Mouse (Mus musculus) heart, adult 2 months (tissue): Measurements from ENCODE around the gene Krtdap. TPM values are rescaled to one million over a fixed set of nuclear protein-coding genes. Genes with fewer than 3 reads are reported as not detected.

Source experiments
- DNase-seq, 2 experiments: peaks; one replicate each; pipeline ENCODE4 v3.0.0; 2021
- H3K27ac ChIP-seq: fragments of 200-600 bp; 2 replicates; pipeline ENCODE4 v1.8.1; 2022
- H3K27me3 ChIP-seq: fragments of 200-500 bp; 2 replicates; pipeline ENCODE4 v1.6.1; 2012; ENCODE audit warnings: mild to moderate bottlenecking, low read length, inconsistent platforms, mixed read lengths; ENCODE audit not compliant: control insufficient read depth, insufficient read depth
- H3K36me3 ChIP-seq: fragments of 200-500 bp; 2 replicates; pipeline ENCODE4 v1.6.1; 2012; ENCODE audit warnings: low read length, inconsistent platforms; ENCODE audit not compliant: control insufficient read depth, insufficient read depth
- H3K4me1 ChIP-seq: fragments of 200-500 bp; 2 replicates; pipeline ENCODE4 v1.6.1; 2011; ENCODE audit warnings: low read length; ENCODE audit not compliant: control insufficient read depth, insufficient read depth
- H3K4me3 ChIP-seq: fragments of 200-600 bp; 2 replicates; pipeline ENCODE4 v1.8.1; 2022
- H3K79me2 ChIP-seq: fragments of 200-500 bp; replicated peaks from 2 replicates; pipeline ENCODE4 v1.6.1; 2012; ENCODE audit warnings: mild to moderate bottlenecking, inconsistent platforms, low read length, moderate library complexity, mixed read lengths; ENCODE audit not compliant: control insufficient read depth, insufficient read depth
- H3K9ac ChIP-seq: fragments of 200-500 bp; 2 replicates; pipeline ENCODE4 v1.6.1; 2012; ENCODE audit warnings: low read depth, mild to moderate bottlenecking, control low read depth, inconsistent platforms, low read length, mixed read lengths
- CTCF ChIP-seq: fragments of 200-600 bp; IDR thresholded peaks from 2 replicates; pipeline ENCODE4 v1.8.1; 2022; ENCODE audit warnings: antibody characterized with exemption, mild to moderate bottlenecking, moderate library complexity
- EP300 ChIP-seq: fragments of 200-500 bp; IDR thresholded peaks from 2 replicates; pipeline ENCODE4 v1.6.1; 2011; ENCODE audit warnings: low read depth, low read length, control low read depth; ENCODE audit not compliant: insufficient read depth
- WGBS: fragments of 180-500 bp; shearing (Covaris S2); methylation state at CpG from one replicate; pipeline ENCODE4 v1.1.7; 2018; 5-methylcytosine and 5-hydroxymethylcytosine counted together
- intact Hi-C: fragments of 180-260 bp; cut with DNase I; formaldehyde crosslinking; loops from one replicate; pipeline ENCODE4 v1.15.1; 2025
- polyA plus RNA-seq: library from polyadenylated mRNA; depleted of rRNA; stranded (reverse); fragments of >200 nt; gene quantifications from 2 replicates; pipeline ENCODE4 v1.2.3, GENCODE M21; 2012; rRNA removed
- total RNA-seq, 2 experiments: library from RNA; stranded (reverse); gene quantifications; 2 replicates each; pipeline ENCODE4 v1.2.3; 2021

The Krtdap gene
- total and polyA plus RNA-seq, 3 experiments = not detected

GRCm38 (mm10) chr7:30840306-30840705 lies 52.6 kb downstream of the Krtdap start:
- Histone ChIP-seq H3K9ac (no peak overlapping the region), H3K4me1 (no peaks in the 10 kb centered on the region), H3K79me2 (no peaks in the 10 kb centered on the region), H3K27me3 (0 out of 2 replicates have a peak, but pooled peaks cover 1% of the 10 kb centered on the region), H3K4me3 (no peak overlapping the region), H3K36me3 (no peaks in the 10 kb centered on the region), H3K27ac (no peak overlapping the region)
- WGBS = 45% methylated on average over 3 of the region's 3 CpGs
- intact Hi-C loops = no loop called here
- TF ChIP-seq EP300 (no peak), CTCF (no peak)
- no peak for DNase-seq

Other genes starting within 250 kb of the Krtdap start
Only the 30 nearest of the 31 such genes appear.
- gene Proser3, start 235.6 kb upstream of the Krtdap start, total RNA-seq = 1 to 10 TPM; 2.5 to 6.3 TPM
- 5.6 and 5.8 TPM in 2 replicates for gene Proser3, start 235.6 kb upstream of the Krtdap start, polyA plus RNA-seq
- 10 to 100 TPM; 13.7 to 16.0 TPM for gene Lin37, start 228.1 kb upstream of the Krtdap start, total RNA-seq
- 16.2 and 20.0 TPM in 2 replicates for gene Lin37, start 228.1 kb upstream of the Krtdap start, polyA plus RNA-seq
- 10 to 100 TPM; 56.0 to 67.9 TPM for gene U2af1l4, start 224.6 kb upstream of the Krtdap start, total RNA-seq
- gene U2af1l4, start 224.6 kb upstream of the Krtdap start, polyA plus RNA-seq = 61.3 and 71.4 TPM in 2 replicates
- 1 to 10 TPM; 1.1 to 1.9 TPM for gene Gm49396, start 224.6 kb upstream of the Krtdap start, total RNA-seq
- 1.6 and 3.1 TPM in 2 replicates for gene Gm49396, start 224.6 kb upstream of the Krtdap start, polyA plus RNA-seq
- 10 to 100 TPM; 75.6 to 85.7 TPM for gene Psenen, start 224.3 kb upstream of the Krtdap start, total RNA-seq
- gene Psenen, start 224.3 kb upstream of the Krtdap start, polyA plus RNA-seq = 109 and 124 TPM in 2 replicates
- gene Igflr1, start 222.5 kb upstream of the Krtdap start, total RNA-seq = under 1 TPM; 0.23 to 0.75 TPM
- gene Igflr1, start 222.5 kb upstream of the Krtdap start, polyA plus RNA-seq = 1.2 and 3.7 TPM in 2 replicates
- 10 to 100 TPM; 15.6 to 15.9 TPM for gene Kmt2b, start 199.2 kb upstream of the Krtdap start, total RNA-seq
- 25.6 and 28.3 TPM in 2 replicates for gene Kmt2b, start 199.2 kb upstream of the Krtdap start, polyA plus RNA-seq
- under 1 TPM in 1 of 2 experiments, not detected in 1; 0.11 TPM for gene Zbtb32, start 189.0 kb upstream of the Krtdap start, total RNA-seq
- 0.20 and 0.64 TPM in 2 replicates for gene Zbtb32, start 189.0 kb upstream of the Krtdap start, polyA plus RNA-seq
- gene Upk1a, start 175.0 kb upstream of the Krtdap start, total RNA-seq = under 1 TPM in 1 of 2 experiments, not detected in 1; 0.36 TPM
- gene Upk1a, start 175.0 kb upstream of the Krtdap start, polyA plus RNA-seq = 2.8 and 4.8 TPM in 2 replicates
- 1,000 to 10,000 TPM; 4,061 to 4,696 TPM for gene Cox6b1, start 161.7 kb upstream of the Krtdap start, total RNA-seq
- 1,860 and 2,330 TPM in 2 replicates for gene Cox6b1, start 161.7 kb upstream of the Krtdap start, polyA plus RNA-seq
- gene Etv2, start 152.0 kb upstream of the Krtdap start, total RNA-seq = not detected
- not detected in 2 replicates for gene Etv2, start 152.0 kb upstream of the Krtdap start, polyA plus RNA-seq
- 10 to 100 TPM; 47.7 to 51.3 TPM for gene Rbm42, start 137.6 kb upstream of the Krtdap start, total RNA-seq
- gene Rbm42, start 137.6 kb upstream of the Krtdap start, polyA plus RNA-seq = 25.8 and 29.1 TPM in 2 replicates
- 1 to 10 TPM; 3.3 to 3.9 TPM for gene Haus5, start 122.9 kb upstream of the Krtdap start, total RNA-seq
- 3.7 and 4.9 TPM in 2 replicates for gene Haus5, start 122.9 kb upstream of the Krtdap start, polyA plus RNA-seq
- gene Pmis2, start 116.3 kb upstream of the Krtdap start, total RNA-seq = under 1 TPM in 1 of 2 experiments, not detected in 1; 0.52 TPM
- not detected in 2 replicates for gene Pmis2, start 116.3 kb upstream of the Krtdap start, polyA plus RNA-seq
- not detected for gene 2200002J24Rik, start 89.0 kb upstream of the Krtdap start, total RNA-seq
- gene 2200002J24Rik, start 89.0 kb upstream of the Krtdap start, polyA plus RNA-seq = 0.35 TPM in 1 of 2 replicates, not detected in the other
- under 1 TPM; 0.10 to 0.32 TPM for gene Atp4a, start 75.7 kb upstream of the Krtdap start, total RNA-seq
- not detected in 2 replicates for gene Atp4a, start 75.7 kb upstream of the Krtdap start, polyA plus RNA-seq
- gene Tmem147, start 58.4 kb upstream of the Krtdap start, total RNA-seq = 100 to 1,000 TPM; 219 to 241 TPM
- 293 and 357 TPM in 2 replicates for gene Tmem147, start 58.4 kb upstream of the Krtdap start, polyA plus RNA-seq
- gene Gapdhs, start 44.2 kb upstream of the Krtdap start, total RNA-seq = not detected
- gene Gapdhs, start 44.2 kb upstream of the Krtdap start, polyA plus RNA-seq = 1.1 and 1.7 TPM in 2 replicates
- 1 to 10 TPM; 1.8 to 2.3 TPM for gene Sbsn, start 36.4 kb upstream of the Krtdap start, total RNA-seq
- gene Sbsn, start 36.4 kb upstream of the Krtdap start, polyA plus RNA-seq = 1.6 and 1.7 TPM in 2 replicates
- gene Dmkn, start 24.1 kb upstream of the Krtdap start, total RNA-seq = 1 to 10 TPM in 1 of 2 experiments, under 1 TPM in 1; 0.84 to 1.6 TPM
- gene Dmkn, start 24.1 kb upstream of the Krtdap start, polyA plus RNA-seq = 7.2 and 8.8 TPM in 2 replicates
- gene Ffar2, start 35.9 kb downstream of the Krtdap start, total RNA-seq = not detected
- 0.18 and 0.61 TPM in 2 replicates for gene Ffar2, start 35.9 kb downstream of the Krtdap start, polyA plus RNA-seq
- not detected for gene Ffar3, start 68.3 kb downstream of the Krtdap start, total RNA-seq
- not detected in 2 replicates for gene Ffar3, start 68.3 kb downstream of the Krtdap start, polyA plus RNA-seq
- gene Ffar1, start 73.7 kb downstream of the Krtdap start, total RNA-seq = not detected
- 0.20 TPM in 1 of 2 replicates, not detected in the other for gene Ffar1, start 73.7 kb downstream of the Krtdap start, polyA plus RNA-seq
- 1 to 10 TPM in 1 of 2 experiments, under 1 TPM in 1; 0.57 to 1.3 TPM for gene Cd22, start 92.4 kb downstream of the Krtdap start, total RNA-seq
- gene Cd22, start 92.4 kb downstream of the Krtdap start, polyA plus RNA-seq = 1.1 and 8.1 TPM in 2 replicates
- gene Mag, start 127.0 kb downstream of the Krtdap start, total RNA-seq = not detected
- gene Mag, start 127.0 kb downstream of the Krtdap start, polyA plus RNA-seq = 0.27 and 0.32 TPM in 2 replicates
- 1 to 10 TPM; 2.8 to 4.5 TPM for gene Hamp2, start 136.8 kb downstream of the Krtdap start, total RNA-seq
- gene Hamp2, start 136.8 kb downstream of the Krtdap start, polyA plus RNA-seq = 2.1 and 4.7 TPM in 2 replicates
- gene Hamp, start 156.1 kb downstream of the Krtdap start, total RNA-seq = 10 to 100 TPM; 11.8 to 14.2 TPM
- 114 and 141 TPM in 2 replicates for gene Hamp, start 156.1 kb downstream of the Krtdap start, polyA plus RNA-seq
- 100 to 1,000 TPM; 103 to 110 TPM for gene Usf2, start 168.9 kb downstream of the Krtdap start, total RNA-seq
- 124 and 135 TPM in 2 replicates for gene Usf2, start 168.9 kb downstream of the Krtdap start, polyA plus RNA-seq
- 1 to 10 TPM; 3.7 to 4.3 TPM for gene Lsr, start 185.6 kb downstream of the Krtdap start, total RNA-seq
- 5.6 and 7.6 TPM in 2 replicates for gene Lsr, start 185.6 kb downstream of the Krtdap start, polyA plus RNA-seq
- not detected for gene Fam187b, start 185.9 kb downstream of the Krtdap start, total RNA-seq
- gene Fam187b, start 185.9 kb downstream of the Krtdap start, polyA plus RNA-seq = 0.29 and 0.53 TPM in 2 replicates